Mouse (Mus musculus): ENCODE results near the gene Gm11146.

The Gm11146 gene

GRCm38 (mm10) chr16:77601994-77602393 lies at the start of gene Gm11146:
Gene Gm11146, minus strand, starts transcription at chr16:77602094.
- 81% methylated on average over 1 of the region's 1 CpGs for WGBS

DNA sequence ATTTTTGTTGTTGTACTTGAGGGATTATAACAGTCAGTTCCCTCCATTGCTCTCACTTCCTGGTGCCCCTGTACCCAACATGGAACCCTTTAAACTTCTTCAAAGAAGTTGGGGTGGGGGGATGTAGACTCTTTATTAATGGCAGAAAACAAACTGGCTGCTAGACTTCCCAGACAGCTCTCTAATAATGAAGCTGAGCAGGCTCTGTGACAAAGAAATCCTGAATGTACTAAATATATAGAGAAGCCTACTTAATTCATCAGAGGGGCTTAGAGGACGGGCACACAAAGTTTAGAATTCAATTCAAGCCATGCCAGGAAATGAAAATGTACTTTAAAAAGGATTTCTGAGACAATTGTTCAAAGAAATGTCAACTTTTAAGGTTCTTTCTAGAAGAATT lies 48.7 kb upstream of the Gm11146 start:
- WGBS, result 64% methylated on average over 1 of the region's 1 CpGs

GRCm38 (mm10) chr16:77649006-77649405 lies 47.1 kb upstream of the Gm11146 start:
- WGBS, result 23% methylated on average over 2 of the region's 2 CpGs

DNA sequence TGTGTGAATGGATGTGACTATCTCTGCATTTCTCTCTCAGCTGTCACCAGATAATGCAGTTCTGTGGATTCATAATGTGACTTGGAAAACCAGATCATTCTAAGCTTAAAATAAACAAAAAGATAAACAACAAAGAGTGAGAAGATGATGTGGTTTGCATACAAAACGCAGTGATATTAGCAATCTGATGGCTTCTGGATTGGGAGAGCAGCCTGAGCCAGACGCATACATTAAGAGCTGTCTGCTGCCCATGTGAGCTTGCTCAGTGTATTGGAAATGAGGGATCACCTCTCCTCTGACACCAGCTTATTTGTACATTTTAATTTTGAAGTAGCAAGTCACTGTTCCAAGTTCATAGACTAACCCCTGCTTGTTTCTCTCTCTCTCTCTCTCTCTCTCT lies 46.3 kb upstream of the Gm11146 start:
- 49% methylated on average over 2 of the region's 2 CpGs for WGBS

- WGBS, result 27% methylated on average over 7 of the region's 7 CpGs
Observed at GRCm38 (mm10) chr16:77646146-77646545, 44.3 kb upstream of the Gm11146 start.

- 33% methylated on average over 1 of the region's 1 CpGs for WGBS
Observed at GRCm38 (mm10) chr16:77644976-77645375, 43.1 kb upstream of the Gm11146 start.

GRCm38 (mm10) chr16:77643871-77644720 lies 42.2 kb upstream of the Gm11146 start:
- 1% methylated on average over 31 of the region's 31 CpGs for WGBS

- 13% methylated on average over 14 of the region's 14 CpGs for WGBS
Observed at GRCm38 (mm10) chr16:77643036-77643870, 41.4 kb upstream of the Gm11146 start.

DNA sequence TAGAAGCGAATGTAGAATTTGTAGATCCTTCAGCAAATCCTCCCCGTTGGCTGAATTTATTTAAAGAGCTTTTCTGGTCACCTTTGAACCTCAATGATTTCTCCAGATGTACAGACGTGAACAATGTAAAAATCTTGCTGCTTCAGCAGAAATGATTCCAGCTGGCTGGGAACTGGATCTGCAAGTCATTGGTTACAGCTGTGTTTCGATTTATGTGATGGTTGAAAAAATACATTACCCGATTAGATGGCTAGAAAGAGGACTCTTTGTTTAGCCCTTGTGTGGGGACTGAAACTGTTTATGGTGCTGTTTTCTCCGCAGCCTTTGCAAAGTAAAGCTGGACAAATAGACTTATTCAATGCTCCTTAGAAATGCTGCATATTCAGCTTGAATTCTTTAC lies 34.6 kb upstream of the Gm11146 start:
- 38% methylated on average over 6 of the region's 6 CpGs for WGBS

GRCm38 (mm10) chr16:77632315-77632881 lies 30.5 kb upstream of the Gm11146 start:
- 89% methylated on average over 6 of the region's 6 CpGs for WGBS

GRCm38 (mm10) chr16:77622681-77623080 lies 20.8 kb upstream of the Gm11146 start:
- 28% methylated on average over 5 of the region's 5 CpGs for WGBS

GRCm38 (mm10) chr16:77602581-77602980 lies 687 bp upstream of the Gm11146 start:
- 50% methylated on average over 2 of the region's 2 CpGs for WGBS

GRCm38 (mm10) chr16:77598787-77599186 lies 3.1 kb downstream of the Gm11146 start:
- 59% methylated on average over 8 of the region's 8 CpGs for WGBS

GRCm38 (mm10) chr16:77596556-77596955 lies 5.3 kb downstream of the Gm11146 start:
- WGBS, result 21% methylated on average over 5 of the region's 5 CpGs

GRCm38 (mm10) chr16:77595661-77596060 lies 6.2 kb downstream of the Gm11146 start:
- WGBS, result 18% methylated on average over 7 of the region's 7 CpGs

DNA sequence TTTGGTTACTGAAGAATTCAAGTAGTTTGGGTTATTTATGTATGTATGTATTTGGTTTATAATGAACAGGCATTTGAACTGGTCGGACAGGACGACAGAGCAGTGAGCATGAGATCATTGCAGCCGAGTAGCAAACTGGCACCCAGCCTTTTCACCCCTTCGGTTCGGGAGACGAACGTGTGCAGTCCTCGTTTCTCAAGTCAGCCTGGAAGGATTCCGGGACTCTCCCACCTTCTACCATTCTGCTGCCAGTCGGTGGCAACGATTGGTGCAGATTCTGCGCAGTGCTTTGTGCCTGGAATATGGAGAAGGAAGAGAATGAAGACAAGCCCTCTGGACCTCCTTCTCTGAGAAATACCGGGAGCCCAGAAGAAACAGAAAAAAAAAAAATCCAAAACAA lies 7.3 kb downstream of the Gm11146 start:
- WGBS, result 11% methylated on average over 13 of the region's 13 CpGs

- WGBS, result 8% methylated on average over 12 of the region's 12 CpGs
Observed at GRCm38 (mm10) chr16:77593828-77594421, 8.0 kb downstream of the Gm11146 start.

DNA sequence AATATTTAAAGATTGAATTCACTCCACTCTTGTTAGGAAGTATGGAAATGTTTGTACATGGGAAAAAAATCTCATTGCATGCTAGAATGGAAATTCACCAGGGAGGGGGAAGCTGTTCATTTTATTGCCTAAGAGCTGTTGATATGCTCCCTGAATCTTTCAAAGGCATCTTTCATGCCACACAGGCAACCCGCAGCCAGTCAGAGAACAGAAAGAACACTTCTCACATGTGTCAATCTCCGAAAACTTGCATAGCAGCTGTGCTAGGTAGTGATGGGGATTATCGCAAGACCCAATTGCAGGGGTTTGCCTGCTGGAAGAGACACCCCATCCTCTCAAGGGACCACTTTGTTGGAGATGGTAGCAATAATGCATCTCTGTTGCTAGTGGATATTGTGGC lies 8.9 kb downstream of the Gm11146 start:
- 35% methylated on average over 3 of the region's 3 CpGs for WGBS

DNA sequence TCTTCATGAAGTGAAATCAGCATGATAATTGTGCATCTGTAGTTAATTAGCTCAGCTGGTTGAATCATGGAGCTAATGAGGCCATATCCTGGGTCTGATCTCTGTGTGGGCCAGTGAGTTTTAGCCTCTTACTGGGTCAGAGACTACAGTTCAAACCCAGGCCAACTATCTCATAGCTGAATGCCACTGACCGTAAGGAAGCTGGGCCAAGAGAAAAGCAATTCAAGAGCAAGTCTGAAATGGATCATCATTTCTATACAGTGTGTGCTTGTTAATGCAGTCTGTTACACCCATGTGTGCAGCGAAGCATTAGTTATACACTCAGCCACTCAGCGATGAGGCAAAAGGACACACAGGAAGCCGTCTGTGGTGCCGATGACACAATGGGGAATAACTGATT lies 28.9 kb downstream of the Gm11146 start:
- WGBS, result 64% methylated on average over 5 of the region's 5 CpGs

- whole genome bisulfite sequencing, result 54% methylated on average over 8 of the region's 8 CpGs
Observed at GRCm38 (mm10) chr16:77569457-77569856, 32.4 kb downstream of the Gm11146 start.

DNA sequence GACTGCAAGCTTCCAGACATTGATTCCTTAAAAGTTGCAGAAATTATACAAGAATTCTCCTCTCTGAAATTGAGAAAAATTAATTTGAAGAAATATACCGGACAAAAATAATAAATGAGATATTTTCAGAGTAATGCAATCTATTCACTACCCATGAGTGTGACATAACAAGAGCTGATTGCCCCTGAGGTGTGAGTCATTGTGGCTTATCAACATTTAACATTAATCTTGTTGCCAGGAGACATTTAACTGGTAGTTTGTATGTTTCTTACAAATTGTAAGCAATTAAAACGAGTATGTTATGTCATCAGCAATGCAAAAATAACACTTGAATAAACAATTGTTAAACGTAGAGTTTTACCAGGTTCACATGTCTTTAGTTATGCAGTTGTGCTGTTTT lies 33.5 kb downstream of the Gm11146 start:
- 69% methylated on average over 3 of the region's 3 CpGs for WGBS

- 83% methylated on average over 3 of the region's 3 CpGs for WGBS
Observed at GRCm38 (mm10) chr16:77562852-77563251, 39.0 kb downstream of the Gm11146 start.
